Mouse (Mus musculus): ENCODE data around the gene Shroom1.
"Not testable (repeated sequence)": the region's sequence is repeated elsewhere in the genome, so short reads cannot be mapped to it uniquely, and the experiment has no call there.

Gene Shroom1

GRCm38 (mm10) chr11:53456474-53457371 lies at the start of gene Shroom1, which contains the start of gene Gm10447:
Shroom1 (plus strand) TSS chr11:53457205.
Gm10447 (minus strand) TSS chr11:53457110.
- DNase-seq (ENCODE audit: low spot score), result peak; percentile 59

GRCm38 (mm10) chr11:53411738-53412137 lies 45.3 kb upstream of the Shroom1 start:
- DNase-seq (ENCODE audit: low spot score), result no peak

- DNase-seq (ENCODE audit: low spot score), result no peak
Measured at GRCm38 (mm10) chr11:53413871-53414270, 43.1 kb upstream of the Shroom1 start.

GRCm38 (mm10) chr11:53418048-53418447 lies 39.0 kb upstream of the Shroom1 start:
- no peak for DNase-seq (ENCODE audit: low spot score)

- DNase-seq (ENCODE audit: low spot score), result no peak
Measured at GRCm38 (mm10) chr11:53423036-53423435, 34.0 kb upstream of the Shroom1 start, which contains the start of gene Leap2. Leap2 (minus strand) TSS chr11:53423170.

- no peak for DNase-seq (ENCODE audit: low spot score)
Measured at GRCm38 (mm10) chr11:53424826-53425225, 32.2 kb upstream of the Shroom1 start.

- no peak for DNase-seq (ENCODE audit: low spot score)
Measured at GRCm38 (mm10) chr11:53425251-53425650, 31.8 kb upstream of the Shroom1 start.

- no peak for DNase-seq (ENCODE audit: low spot score)
Measured at GRCm38 (mm10) chr11:53425711-53426255, 31.2 kb upstream of the Shroom1 start.

- DNase-seq (ENCODE audit: low spot score), result not testable (repeated sequence)
Measured at GRCm38 (mm10) chr11:53426914-53427313, 30.1 kb upstream of the Shroom1 start.

GRCm38 (mm10) chr11:53427993-53428715 lies 28.9 kb upstream of the Shroom1 start:
- DNase-seq (ENCODE audit: low spot score), result no peak

GRCm38 (mm10) chr11:53428716-53429057 lies 28.3 kb upstream of the Shroom1 start:
- DNase-seq (ENCODE audit: low spot score), result no peak

- DNase-seq (ENCODE audit: low spot score), result no peak
Measured at GRCm38 (mm10) chr11:53429182-53429581, 27.8 kb upstream of the Shroom1 start.

- no peak for DNase-seq (ENCODE audit: low spot score)
Measured at GRCm38 (mm10) chr11:53430300-53430669, 26.7 kb upstream of the Shroom1 start.

GRCm38 (mm10) chr11:53430670-53431346 lies 26.2 kb upstream of the Shroom1 start, which contains the start of the genes Uqcrq and Gdf9:
Uqcrq (minus strand) TSS chr11:53430831.
Gdf9 (plus strand) TSS chr11:53431023.
- peak; percentile 99 for DNase-seq (ENCODE audit: low spot score)

- no peak for DNase-seq (ENCODE audit: low spot score)
Measured at GRCm38 (mm10) chr11:53431347-53432056, 25.5 kb upstream of the Shroom1 start.

- DNase-seq (ENCODE audit: low spot score), result no peak
Measured at GRCm38 (mm10) chr11:53433057-53433456, 23.9 kb upstream of the Shroom1 start.

- DNase-seq (ENCODE audit: low spot score), result no peak
Measured at GRCm38 (mm10) chr11:53435504-53435903, 21.5 kb upstream of the Shroom1 start.

- DNase-seq (ENCODE audit: low spot score), result no peak
Measured at GRCm38 (mm10) chr11:53436338-53436737, 20.7 kb upstream of the Shroom1 start.

- DNase-seq (ENCODE audit: low spot score), result peak; percentile 77
Measured at GRCm38 (mm10) chr11:53441921-53442320, 15.1 kb upstream of the Shroom1 start.

- DNase-seq (ENCODE audit: low spot score), result no peak
Measured at GRCm38 (mm10) chr11:53443861-53444260, 13.1 kb upstream of the Shroom1 start.

GRCm38 (mm10) chr11:53445562-53445961 lies 11.4 kb upstream of the Shroom1 start:
- DNase-seq (ENCODE audit: low spot score), result no peak
